Mouse (Mus musculus): ENCODE results near the gene Grm6. TPM values are rescaled to one million over a fixed set of nuclear protein-coding genes. Genes with fewer than 3 reads are reported as not detected.

Gene Grm6
- total RNA-seq (2021) = not detected

- intact Hi-C loops (cut with DNase I) = no loop called here
- DNase-seq = no peak
Measured at GRCm38 (mm10) chr11:50850177-50850735, at the start of gene Grm6. TSS of gene Grm6 (plus strand) at chr11:50850685.

- DNase-seq = no peak
- intact Hi-C loops (cut with DNase I) = no loop called here
Measured at GRCm38 (mm10) chr11:50814233-50814632, 36.3 kb upstream of the Grm6 start.

GRCm38 (mm10) chr11:50826214-50826613 lies 24.3 kb upstream of the Grm6 start:
- DNase-seq = no peak
- intact Hi-C loops (cut with DNase I) = loop anchor here (2.0 to 5.0 kb wide), 2 partner anchors 106 to 233 kb away; partner anchors contain the start of genes Zfp354a and Zfp354b

GRCm38 (mm10) chr11:50827010-50827953 lies 23.2 kb upstream of the Grm6 start, which contains the start of gene Zfp354c:
TSS of gene Zfp354c (minus strand) at chr11:50827724.
- intact Hi-C loops (cut with DNase I) = loop anchor here (2.0 to 5.0 kb wide), 2 partner anchors 105 to 232 kb away; partner anchors contain the start of genes Zfp354a and Zfp354b
- DNase-seq = peak; percentile 81

- intact Hi-C loops (cut with DNase I) = no loop called here
- no peak for DNase-seq
Measured at GRCm38 (mm10) chr11:50835727-50836126, 14.8 kb upstream of the Grm6 start.

GRCm38 (mm10) chr11:50841023-50841735 lies 9.3 kb upstream of the Grm6 start, which contains the start of gene Zfp879:
TSS of gene Zfp879 (minus strand) at chr11:50841552.
- intact Hi-C loops (cut with DNase I) = loop anchor here (5.0 kb wide), 1 partner anchor 76 kb away; the partner anchor contains the start of gene Zfp2
- DNase-seq = peak; percentile 84 to 85

- intact Hi-C loops (cut with DNase I) = no loop called here
- no peak for DNase-seq
Measured at GRCm38 (mm10) chr11:50845951-50846350, 4.5 kb upstream of the Grm6 start.

- DNase-seq = no peak
- intact Hi-C loops (cut with DNase I) = no loop called here
Measured at GRCm38 (mm10) chr11:50847047-50847446, 3.4 kb upstream of the Grm6 start.

GRCm38 (mm10) chr11:50848520-50849137 lies 1.9 kb upstream of the Grm6 start:
- intact Hi-C loops (cut with DNase I) = no loop called here
- DNase-seq = no peak

- intact Hi-C loops (cut with DNase I) = no loop called here
- no peak for DNase-seq
Measured at GRCm38 (mm10) chr11:50849310-50849709, 1.2 kb upstream of the Grm6 start.

- DNase-seq = peak in 1 of 2 experiments; percentile 7
- intact Hi-C loops (cut with DNase I) = no loop called here
Measured at GRCm38 (mm10) chr11:50850989-50851601, 610 bp downstream of the Grm6 start.

- no peak for DNase-seq
- intact Hi-C loops (cut with DNase I) = no loop called here
Measured at GRCm38 (mm10) chr11:50878641-50879040, 28.2 kb downstream of the Grm6 start.

GRCm38 (mm10) chr11:50883756-50884155 lies 33.3 kb downstream of the Grm6 start:
- intact Hi-C loops (cut with DNase I) = no loop called here
- no peak for DNase-seq

GRCm38 (mm10) chr11:50886231-50886932 lies 35.9 kb downstream of the Grm6 start:
- intact Hi-C loops (cut with DNase I) = no loop called here
- DNase-seq = no peak

GRCm38 (mm10) chr11:50886933-50887293 lies 36.4 kb downstream of the Grm6 start:
- intact Hi-C loops (cut with DNase I) = no loop called here
- DNase-seq = peak in 1 of 2 experiments; percentile 7

GRCm38 (mm10) chr11:50887390-50888128 lies 37.1 kb downstream of the Grm6 start, which contains the start of gene Zfp454:
TSS of gene Zfp454 (minus strand) at chr11:50887651.
- DNase-seq = peak; percentile 82
- intact Hi-C loops (cut with DNase I) = no loop called here

GRCm38 (mm10) chr11:50892441-50892840 lies 42.0 kb downstream of the Grm6 start:
- intact Hi-C loops (cut with DNase I) = no loop called here
- DNase-seq = no peak

GRCm38 (mm10) chr11:50897359-50897758 lies 46.9 kb downstream of the Grm6 start:
- intact Hi-C loops (cut with DNase I) = no loop called here
- no peak for DNase-seq

GRCm38 (mm10) chr11:50908136-50908535 lies 57.7 kb downstream of the Grm6 start:
- intact Hi-C loops (cut with DNase I) = no loop called here
- no peak for DNase-seq

Measured in heart, postnatal 36 days (tissue).